Mouse (Mus musculus): ENCODE measurements around the gene 4921524J17Rik. TPM values are rescaled to one million over a fixed set of nuclear protein-coding genes. Genes with fewer than 3 reads are reported as not detected.

Gene 4921524J17Rik
- total and polyA plus RNA-seq, 3 experiments, result 14.6 to 21.9 TPM; not detected in 1

DNA sequence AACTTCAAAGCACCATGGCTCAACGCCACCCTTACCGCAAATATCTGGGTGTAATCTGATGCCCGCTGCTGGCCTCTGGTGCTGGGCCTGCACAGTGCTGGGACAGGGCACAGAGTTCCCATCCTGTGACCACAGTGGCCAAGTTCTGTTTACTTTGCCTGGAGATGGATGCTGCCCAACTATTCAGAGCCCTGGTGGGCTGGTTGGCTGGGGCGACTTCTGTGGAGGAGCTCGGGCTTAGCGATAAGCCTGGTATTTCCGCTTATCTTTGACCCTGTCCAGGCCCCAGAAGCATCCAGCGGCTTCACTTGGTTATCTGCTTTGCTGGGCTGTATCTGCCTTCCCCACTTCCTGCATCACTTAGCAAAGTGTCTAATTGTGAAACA is 51.8 kb downstream of the 4921524J17Rik start:
- Histone ChIP-seq H3K27ac (ENCODE audit: control insufficient read depth, low read depth, low read length) (peak overlapping the region; percentile 86), H3K9ac (ENCODE audit: control insufficient read depth, low read depth, low read length, poor library complexity, severe bottlenecking) (peak overlapping the region; percentile 33), H3K79me2 (ENCODE audit: control insufficient read depth, insufficient read depth, low read length, poor library complexity) (no peaks in the 10 kb centered on the region), H3K36me3 (ENCODE audit: control insufficient read depth in 1 of 2, insufficient read depth in 2 of 2, low read length in 2 of 2) (peaks cover 0 to 32% of the 10 kb centered on the region in 2 experiments; a peak in 2 of 4 replicates), H3K4me3 (ENCODE audit: control insufficient read depth in 1 of 2, insufficient read depth in 1 of 2, low read depth in 2 of 2, low read length in 2 of 2) (peak overlapping the region; percentile 31 to 32), H3K27me3 (ENCODE audit: control insufficient read depth in 1 of 2, insufficient read depth in 2 of 2, low read length in 2 of 2) (no peaks in the 10 kb centered on the region), H3K4me1 (ENCODE audit: control insufficient read depth in 1 of 2, insufficient read depth in 2 of 2, low read length in 2 of 2) (peaks cover 0 to 34% of the 10 kb centered on the region in 2 experiments; a peak in 3 of 4 replicates), H3K9me3 (replicated peaks; ENCODE audit: insufficient read depth, low read length) (no peaks in the 10 kb centered on the region)
- peak; percentile 90 for DNase-seq (ENCODE audit: low read depth, low spot score)
- peak; percentile 95 for TF ChIP-seq ETS1 (IDR thresholded peaks at IDR 0.05; ENCODE audit: low read depth, low read length)
- TF ChIP-seq NRF1 (IDR thresholded peaks at IDR 0.05; ENCODE audit: insufficient read depth, low read depth, low read length, poor library complexity, severe bottlenecking), result no peak
- TF ChIP-seq TAL1 (IDR thresholded peaks at IDR 0.05; ENCODE audit: low read length), result peak; percentile 89
- TF ChIP-seq ZMIZ1 (IDR thresholded peaks at IDR 0.05; ENCODE audit: low read depth, low read length), result peak; percentile 64; the same call in 1 of the 2 replicates
- no peak for TF ChIP-seq MYC (IDR thresholded peaks at IDR 0.05; ENCODE audit: low read depth, low read length)
- TF ChIP-seq RCOR1 (IDR thresholded peaks at IDR 0.05; ENCODE audit: low read depth, low read length), result peak; percentile 91
- TF ChIP-seq GATA1 (IDR thresholded peaks at IDR 0.05; ENCODE audit: low read depth, low read length), result peak; percentile 99
- peak; percentile 83 for TF ChIP-seq ELF1 (IDR thresholded peaks at IDR 0.05; ENCODE audit: low read depth, low read length)
- TF ChIP-seq MAX (IDR thresholded peaks at IDR 0.05; ENCODE audit: low read length), result peak; percentile 37; the same call in 1 of the 2 replicates
- no peak for TF ChIP-seq CHD2 (IDR thresholded peaks at IDR 0.05; ENCODE audit: low read length)
- no peak for TF ChIP-seq MXI1 (IDR thresholded peaks at IDR 0.05; ENCODE audit: low read depth, low read length)
- peak; percentile 95 for TF ChIP-seq TCF12 (IDR thresholded peaks at IDR 0.05; ENCODE audit: low read depth, low read length)
- TF ChIP-seq MEF2A (IDR thresholded peaks at IDR 0.05; ENCODE audit: extremely low read depth, insufficient replicate concordance, low read depth, low read length, poor library complexity, severe bottlenecking), result peak; percentile 68; the same call in 1 of the 2 replicates
- peak; percentile 96 for TF ChIP-seq EP300 (IDR thresholded peaks at IDR 0.05; ENCODE audit: low read depth in 1 of 2, low read length in 2 of 2)
- peak; percentile 88; the same call in 1 of the 2 replicates for TF ChIP-seq MAZ (IDR thresholded peaks at IDR 0.05; ENCODE audit: low read depth, low read length)
- peak; percentile 69; the same call in 1 of the 2 replicates for TF ChIP-seq HCFC1 (IDR thresholded peaks at IDR 0.05; ENCODE audit: low read depth, low read length)
- peak; percentile 95 for TF ChIP-seq SIN3A (IDR thresholded peaks at IDR 0.05; ENCODE audit: low read length)
- no peak; the same call in 1 of the 2 replicates for TF ChIP-seq BHLHE40 (IDR thresholded peaks at IDR 0.05; ENCODE audit: borderline replicate concordance, low read depth, low read length)
- 0 out of 2 replicates have a peak, but pooled peaks have one; percentile 26 for TF ChIP-seq UBTF (IDR thresholded peaks at IDR 0.05; ENCODE audit: borderline replicate concordance, insufficient read depth, low read depth, low read length)
- TF ChIP-seq TBP (IDR thresholded peaks at IDR 0.05; ENCODE audit: low read depth, low read length), result peak; percentile 73
- TF ChIP-seq MYB (IDR thresholded peaks at IDR 0.05; ENCODE audit: low read depth, low read length), result peak; percentile 64
- no peak for TF ChIP-seq GABPA (IDR thresholded peaks at IDR 0.05; ENCODE audit: low read depth, low read length)

Data from MEL (cell line).